Mouse (Mus musculus) lung, postnatal 25 days (tissue): ENCODE results near the gene Gm20388.

ENCODE experiments used
- DNase-seq: peaks from one replicate; pipeline ENCODE4 v3.0.0; 2022; ENCODE audit warnings: low spot score

Gm20388 gene

DNA sequence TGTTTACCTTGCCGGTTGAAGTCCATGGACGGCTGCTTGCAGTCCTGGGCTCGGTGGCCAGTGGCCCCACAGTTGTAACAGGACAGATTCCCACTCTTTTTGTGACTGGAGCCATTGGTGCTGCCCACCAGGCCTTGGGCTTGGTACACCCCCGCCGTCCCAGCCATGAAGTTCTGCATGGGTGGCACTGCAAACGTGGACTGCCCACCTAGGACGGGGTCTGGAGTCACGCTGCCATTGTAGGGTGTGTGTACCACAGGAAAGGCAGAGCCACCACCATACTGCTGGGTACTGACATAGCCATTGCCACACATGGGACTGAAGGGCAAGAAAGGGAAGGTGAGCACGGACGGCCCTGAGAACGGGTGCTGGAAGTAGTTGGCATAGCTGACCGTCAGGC, 1693.2 kb downstream of the Gm20388 start:
- no peak for DNase-seq

DNA sequence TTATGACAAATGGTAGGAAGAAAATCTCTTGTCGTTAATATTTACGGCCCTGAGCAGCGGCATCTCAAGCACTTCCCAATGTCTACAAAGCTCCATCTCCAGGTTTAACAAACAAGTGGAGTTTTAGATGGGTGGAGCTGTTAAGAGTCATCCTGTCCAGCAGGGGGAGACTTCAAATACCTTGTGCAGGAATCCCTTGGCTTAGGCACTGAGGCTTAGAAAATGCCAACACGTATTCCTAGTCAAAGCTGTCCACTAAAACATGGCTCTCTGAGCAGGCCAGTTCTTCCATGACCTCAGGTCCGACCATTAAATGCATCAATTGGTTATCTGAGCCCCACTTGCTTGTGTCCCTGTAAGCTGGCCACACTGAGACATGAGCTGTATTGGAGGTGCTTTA, 1697.0 kb downstream of the Gm20388 start:
- no peak for DNase-seq

DNA sequence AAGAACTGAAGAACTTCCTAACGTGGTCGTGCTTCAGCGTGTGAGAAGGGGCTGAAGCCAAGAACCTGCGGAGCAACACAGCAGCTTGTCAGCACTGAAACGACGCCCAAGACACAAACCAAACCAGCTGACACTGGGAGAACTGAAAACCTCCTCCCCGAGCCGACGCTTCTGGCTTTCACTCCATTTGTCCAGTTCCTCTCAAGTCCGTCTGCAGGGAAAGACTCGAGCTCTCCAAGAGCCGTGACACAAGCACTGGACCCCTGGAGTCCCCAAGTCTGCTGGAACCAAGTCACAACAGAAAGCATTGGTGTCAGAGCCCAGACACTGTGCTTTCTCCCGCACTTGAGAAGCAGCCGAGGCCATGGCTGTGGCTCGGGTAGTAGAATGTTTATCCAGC, 1698.6 kb downstream of the Gm20388 start:
- no peak for DNase-seq

DNA sequence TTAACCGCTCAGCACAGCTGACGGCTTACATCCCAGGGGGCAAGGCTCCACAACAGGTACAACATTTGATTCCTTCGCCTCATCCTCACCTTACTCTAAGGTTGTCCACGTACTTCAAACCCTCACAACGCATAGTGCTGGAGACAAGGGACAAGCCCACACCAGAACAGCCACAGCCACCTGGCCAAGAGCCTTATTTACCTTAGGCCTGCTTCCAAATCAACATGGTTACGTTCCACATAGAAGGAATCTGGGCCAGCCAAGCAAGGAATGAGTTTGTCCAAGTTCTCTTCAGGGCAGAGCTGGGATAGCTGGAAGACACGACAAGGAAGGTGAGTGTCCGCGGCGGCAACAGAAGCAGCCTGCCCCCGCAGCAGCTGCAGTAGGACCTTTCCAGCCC, 1699.3 kb downstream of the Gm20388 start:
- no peak for DNase-seq

DNA sequence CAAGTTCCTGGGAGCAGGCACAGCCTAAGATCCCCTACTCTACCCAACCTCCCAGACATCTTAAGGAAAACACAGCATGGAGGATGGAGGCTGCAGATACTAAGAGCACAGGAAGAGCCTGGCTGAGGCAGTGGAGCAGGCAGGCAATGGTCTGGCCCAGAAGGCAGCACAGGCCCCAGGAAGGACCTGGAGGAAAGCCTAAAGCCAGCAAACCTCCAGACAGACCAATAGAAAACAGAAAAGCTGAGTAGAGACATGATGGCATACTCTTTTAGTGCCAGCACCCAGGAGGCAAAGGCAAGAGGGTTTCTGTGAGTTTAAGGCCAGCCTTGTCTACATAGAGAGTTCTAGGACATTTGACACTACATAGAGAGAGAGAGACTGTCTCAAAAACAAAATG, 1702.8 kb downstream of the Gm20388 start:
- no peak for DNase-seq

DNA sequence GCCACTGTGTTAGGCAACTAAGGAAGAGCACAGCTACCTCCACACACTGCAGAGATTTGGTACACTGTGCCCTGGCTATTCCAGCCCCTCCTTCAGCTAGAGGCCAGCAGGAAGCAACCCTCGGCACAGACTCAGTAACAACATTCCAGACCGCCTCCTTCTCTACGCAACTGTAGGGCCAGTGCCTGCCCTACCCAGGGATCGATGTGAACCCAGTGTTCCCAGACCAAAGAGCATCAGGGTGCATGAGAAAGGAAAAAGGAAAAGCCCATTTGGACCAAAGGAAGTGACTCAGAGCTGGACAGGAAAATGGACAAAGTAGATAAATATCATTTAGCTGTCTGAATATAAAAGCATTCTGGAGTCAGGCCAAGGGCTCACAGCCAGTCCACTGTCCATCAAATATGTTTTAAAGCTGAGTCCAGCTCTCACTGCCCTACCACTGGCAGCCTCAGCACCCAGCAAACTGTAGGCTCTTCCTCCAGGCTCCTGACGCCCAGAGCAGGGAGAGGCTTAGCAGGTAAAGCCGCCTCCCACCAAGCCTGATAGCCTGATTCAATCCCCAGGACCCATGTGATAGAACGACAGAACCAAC, 1708.9 kb downstream of the Gm20388 start:
- peak; percentile 91 for DNase-seq

DNA sequence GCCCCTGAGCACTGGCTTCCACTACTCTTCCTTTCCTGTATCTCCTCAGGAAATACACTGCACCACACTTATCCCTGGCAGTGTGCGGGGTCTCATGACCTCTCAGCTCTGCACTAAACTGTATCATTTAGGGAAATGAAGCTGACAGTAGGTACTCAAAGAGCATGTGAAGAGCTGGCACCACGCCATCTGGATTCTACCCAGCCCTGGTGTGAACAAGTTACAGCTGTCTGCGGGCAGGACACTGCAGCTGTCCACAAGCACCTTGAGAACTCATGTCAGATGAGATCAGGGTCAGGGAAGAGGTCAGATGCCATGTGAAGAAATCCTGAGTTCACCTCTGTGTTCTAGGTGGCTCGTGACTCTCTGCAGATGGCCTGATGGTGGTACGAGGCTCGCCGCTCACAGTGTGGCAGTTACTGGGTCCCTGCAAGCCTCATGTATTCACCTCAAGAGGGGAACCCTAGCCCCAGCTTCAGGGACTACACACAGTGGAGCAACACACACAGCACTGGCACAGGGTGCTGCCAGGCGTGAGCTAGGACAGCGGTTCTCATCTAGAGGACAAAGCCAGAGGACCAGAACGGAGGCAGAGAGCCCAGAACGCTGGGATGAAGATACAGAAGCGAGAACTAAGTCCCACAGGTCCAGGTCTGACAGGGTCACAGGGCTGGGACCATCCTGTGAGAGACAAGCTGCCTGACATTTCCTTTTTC, 1710.3 kb downstream of the Gm20388 start:
- DNase-seq: peak; percentile 61

DNA sequence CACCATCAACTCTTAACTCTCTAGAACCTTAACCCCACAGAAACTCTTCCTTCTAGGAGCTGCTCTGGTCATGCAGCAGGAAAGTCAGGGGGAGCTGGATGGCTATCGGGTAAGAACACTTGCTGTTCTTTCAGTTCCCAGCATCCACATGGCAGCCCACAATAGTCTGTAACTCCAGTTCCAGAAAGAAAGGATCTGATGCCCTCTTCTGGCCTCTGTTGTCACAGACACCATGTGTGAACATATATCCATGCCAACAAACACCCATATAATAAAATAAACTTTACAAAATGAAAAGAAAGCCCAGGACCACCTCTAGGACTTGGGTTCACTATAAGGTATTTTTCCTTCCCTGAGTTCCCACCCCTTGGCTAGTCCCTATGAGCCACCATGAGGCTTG, 1711.2 kb downstream of the Gm20388 start:
- peak; percentile 28 for DNase-seq

DNA sequence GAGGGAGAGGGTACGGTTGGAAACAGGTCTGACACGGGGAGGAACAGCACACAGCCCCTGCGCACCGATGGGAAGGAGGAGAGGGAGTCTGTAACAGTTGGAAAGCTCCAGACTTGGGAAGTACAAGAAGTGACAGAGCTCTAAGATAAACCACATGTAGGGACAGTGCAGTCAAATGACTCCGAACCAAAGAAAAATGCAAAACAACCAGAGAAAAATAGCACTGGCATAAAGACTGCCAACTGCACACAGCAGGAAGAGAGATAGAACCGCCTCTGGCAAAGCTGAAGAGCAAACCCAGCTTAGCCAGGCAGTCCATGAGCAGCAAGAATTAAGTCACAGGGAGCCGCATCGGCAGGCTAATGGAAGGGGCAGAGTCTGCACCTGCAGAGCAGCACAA, 1712.4 kb downstream of the Gm20388 start:
- no peak for DNase-seq

DNA sequence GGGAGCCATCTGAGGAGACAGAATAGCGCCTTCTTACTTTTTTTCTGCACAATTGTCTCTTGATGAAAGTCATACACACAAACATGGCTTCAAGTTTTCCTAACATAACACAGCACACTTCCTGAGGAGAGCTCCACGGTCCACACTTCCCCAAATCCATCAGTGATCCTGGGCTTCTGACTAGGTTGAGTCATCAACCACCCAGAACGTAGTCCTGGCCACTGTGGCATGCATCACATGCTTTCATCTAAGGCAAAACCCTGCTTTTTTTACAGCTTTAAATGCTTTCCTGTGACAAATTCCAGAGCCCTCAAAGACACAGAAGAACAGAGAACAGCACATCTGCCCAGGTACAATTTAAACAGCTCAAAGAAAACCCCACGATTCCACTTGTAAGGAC, 1718.0 kb downstream of the Gm20388 start:
- no peak for DNase-seq

DNA sequence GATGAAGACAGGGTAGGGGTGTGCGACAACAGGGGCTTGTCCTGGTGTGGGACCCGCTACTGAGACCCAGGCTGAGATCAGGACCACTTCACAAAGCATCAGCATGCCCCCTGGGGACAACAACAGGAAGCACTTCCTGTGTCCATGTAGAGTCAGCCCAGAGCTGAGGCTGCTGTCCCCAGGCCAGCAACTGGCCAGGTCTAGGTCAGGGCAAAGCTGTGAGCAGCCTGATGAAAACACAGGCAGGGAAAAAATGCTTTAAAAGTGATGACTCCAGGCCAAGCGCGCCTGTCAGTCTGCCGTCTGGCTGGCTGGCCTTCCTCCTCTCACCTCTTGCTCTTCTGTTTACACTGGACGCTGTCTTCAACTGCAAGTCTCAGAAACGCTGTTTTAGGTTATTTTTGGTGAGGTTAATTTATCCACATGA, 1721.0 kb downstream of the Gm20388 start:
- DNase-seq: peak; percentile 58

DNA sequence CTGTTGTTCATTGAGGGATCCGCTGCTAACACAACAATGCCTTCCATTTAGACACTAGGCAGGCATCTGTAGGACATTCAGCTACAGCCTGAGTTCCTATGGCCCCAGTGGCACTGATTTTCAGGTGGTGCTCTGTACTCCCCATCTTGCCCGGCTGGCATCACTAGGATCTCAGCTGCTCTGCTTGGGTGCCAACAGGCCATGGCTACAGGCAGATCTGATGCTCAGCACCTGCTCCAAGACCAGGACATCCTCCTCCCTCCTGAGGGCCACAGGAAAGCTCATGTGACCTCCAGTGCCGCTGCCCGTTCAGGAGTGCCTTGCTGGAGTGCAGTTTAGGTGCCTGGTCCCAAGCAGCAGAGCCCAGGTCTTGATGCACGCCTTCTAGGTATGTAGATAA, 1721.8 kb downstream of the Gm20388 start:
- DNase-seq: no peak

DNA sequence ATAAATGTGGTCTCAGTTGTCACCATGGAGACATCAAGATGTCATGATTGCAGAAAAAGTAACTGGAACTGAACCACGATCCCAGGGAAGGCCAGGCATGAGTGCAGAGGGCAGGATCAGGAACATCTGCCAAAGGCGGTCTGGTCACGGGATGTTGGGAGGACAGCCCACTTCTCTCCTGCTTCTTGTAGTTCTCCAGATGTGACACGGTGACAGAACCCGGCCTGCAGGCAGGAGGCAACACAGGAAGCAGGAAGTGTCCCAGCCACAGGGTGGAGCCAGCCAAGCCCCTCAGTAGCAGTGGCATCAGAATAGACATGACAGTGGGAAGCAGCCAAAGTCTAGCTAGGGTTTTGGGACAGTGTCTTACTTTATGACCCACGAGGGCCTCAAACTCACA, 1724.9 kb downstream of the Gm20388 start:
- peak; percentile 62 for DNase-seq

DNA sequence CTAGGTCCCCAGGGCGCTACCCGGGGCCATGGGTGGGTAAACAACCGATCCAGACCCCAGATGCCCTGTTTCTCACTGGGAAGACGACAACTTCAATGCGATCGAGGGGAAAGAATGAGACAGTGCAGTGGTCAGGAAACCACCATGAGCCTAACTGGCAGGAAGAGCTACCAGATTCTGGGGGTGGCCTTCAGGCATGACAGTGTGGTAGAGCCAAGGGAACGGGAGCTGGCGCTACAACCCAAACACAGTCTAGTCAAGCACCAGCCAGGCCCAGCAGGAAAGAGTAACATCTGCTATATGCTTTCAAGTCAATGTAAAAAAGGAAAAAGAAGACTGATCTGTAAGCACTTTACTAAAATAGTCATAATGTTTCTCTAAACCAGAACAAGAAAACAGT, 1725.5 kb downstream of the Gm20388 start:
- DNase-seq: no peak

DNA sequence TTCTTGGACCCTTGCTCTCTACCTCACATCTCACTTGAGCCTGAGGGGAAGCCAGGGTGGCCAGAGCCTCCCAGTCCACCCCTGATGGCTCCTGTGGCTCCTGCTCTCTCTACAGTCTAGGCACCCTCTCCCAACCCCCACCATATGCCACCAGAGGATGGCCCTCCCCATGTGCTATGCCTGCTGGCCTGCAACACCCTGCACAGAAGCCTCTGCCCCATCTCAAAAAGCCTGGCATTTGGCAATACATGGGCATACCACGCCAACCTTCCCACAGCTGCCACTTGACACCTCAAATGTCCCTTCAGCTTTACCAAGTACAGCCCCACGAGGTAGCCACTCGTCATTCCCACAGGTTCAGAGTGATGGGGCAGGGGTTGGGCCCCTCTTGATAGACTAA, 1732.2 kb downstream of the Gm20388 start:
- no peak for DNase-seq

DNA sequence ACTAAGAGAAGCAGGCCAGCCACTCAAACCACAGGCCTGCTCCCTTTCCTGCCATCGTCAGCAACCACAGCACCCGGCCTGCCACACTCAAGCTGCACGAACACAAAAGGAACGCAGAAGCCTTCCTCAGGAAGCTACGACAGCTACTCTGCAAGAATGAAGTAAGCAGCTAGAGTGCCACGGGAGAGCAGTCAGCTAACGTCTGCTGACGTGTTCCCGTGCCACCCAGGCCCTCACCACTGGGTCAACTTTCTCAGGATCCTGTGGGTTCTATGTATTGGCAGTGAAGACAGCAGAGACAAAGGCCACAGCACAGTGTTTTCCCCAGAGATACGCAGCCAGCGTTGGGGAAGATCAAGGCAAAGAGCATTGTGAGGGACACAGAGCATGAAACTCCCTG, 1732.7 kb downstream of the Gm20388 start:
- DNase-seq: no peak

DNA sequence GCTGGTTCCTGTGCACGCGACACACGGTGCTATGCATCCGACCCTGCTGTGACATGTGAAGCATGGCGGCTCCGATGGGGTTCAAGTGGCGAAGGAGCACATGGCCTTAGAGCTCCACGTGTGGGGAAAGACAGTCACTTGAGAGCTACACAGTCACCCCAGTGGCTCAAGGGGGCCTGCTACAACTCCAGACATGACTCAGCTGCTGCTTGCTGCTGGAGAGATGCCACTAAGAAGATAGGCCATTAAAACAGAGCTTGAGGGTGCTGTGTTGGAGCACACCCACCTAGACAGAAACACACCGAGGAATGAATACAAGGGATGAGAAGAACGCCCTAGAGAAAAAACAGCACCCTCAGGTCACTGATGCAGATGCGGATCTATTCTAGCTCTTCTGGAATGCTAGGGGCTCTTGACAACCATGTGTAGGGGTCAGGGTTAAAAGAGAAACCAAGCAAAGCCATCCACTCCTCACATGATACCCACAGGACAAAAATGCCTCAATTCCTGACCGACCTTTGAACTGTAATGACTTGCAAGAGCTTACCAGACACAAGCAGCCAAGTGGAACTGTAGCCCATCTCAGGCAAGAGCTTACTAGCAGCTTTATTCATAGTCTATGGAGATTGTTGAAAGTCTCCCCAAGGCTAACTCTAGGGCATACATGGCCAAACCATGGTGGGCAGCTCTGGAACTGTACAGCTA, 1737.0 kb downstream of the Gm20388 start:
- DNase-seq: no peak

DNA sequence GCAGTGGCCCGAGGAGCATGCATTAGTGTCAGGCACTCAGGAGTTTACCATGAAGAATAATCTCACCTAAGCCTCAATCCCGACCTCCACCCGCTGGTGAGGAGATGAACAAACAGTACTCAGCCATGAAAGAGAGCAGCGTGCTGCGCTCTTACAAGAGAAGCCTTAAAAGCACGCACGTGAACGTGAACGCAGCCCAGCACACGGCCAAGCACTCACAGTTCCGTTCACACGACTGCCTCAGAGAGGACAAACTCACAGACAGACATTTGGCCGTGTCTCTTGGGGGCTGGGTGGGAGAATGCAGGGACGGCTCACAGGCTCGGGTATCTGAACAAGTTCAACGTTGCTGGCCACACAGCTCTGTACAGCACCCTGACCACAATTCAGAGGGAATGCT, 1737.8 kb downstream of the Gm20388 start:
- DNase-seq: no peak

DNA sequence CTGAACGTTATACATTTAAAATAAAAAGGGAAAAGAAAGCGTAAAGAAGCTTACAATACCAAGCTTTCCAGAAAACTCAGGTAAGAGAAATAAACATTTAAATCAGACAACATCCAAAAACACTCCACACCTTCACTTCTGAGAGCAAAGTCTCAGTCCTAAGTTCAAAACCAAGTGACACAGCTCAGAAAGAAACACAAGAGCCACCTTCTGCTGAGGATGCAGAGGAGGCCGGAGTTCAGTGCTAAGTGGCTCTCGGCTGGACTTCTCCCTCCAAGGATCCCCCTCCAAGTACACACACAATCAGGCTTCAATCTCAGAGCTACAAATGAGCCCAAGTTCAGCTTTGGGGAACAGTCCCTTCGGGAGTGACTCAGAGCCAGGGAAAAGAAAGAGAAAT, 1738.8 kb downstream of the Gm20388 start:
- no peak for DNase-seq

DNA sequence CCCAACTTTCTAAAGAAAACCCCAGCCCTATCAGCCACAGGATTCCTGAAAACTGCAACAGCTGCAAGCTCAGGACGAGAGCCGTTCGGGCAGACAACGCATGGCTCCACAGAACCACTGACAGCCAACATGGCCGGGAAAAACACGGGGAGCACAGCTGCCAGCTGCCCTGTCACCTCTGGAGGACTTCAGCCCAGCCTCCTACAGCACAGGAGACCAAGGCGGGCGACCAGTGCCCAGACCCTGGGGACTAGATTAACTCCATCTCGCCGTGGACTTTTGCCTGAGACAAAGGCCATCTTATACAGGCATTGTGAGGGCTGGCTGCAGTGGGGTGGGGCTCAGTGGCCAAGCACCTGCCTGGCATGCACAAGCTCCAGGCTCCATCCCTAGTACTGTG, 1739.3 kb downstream of the Gm20388 start:
- DNase-seq: no peak

DNA sequence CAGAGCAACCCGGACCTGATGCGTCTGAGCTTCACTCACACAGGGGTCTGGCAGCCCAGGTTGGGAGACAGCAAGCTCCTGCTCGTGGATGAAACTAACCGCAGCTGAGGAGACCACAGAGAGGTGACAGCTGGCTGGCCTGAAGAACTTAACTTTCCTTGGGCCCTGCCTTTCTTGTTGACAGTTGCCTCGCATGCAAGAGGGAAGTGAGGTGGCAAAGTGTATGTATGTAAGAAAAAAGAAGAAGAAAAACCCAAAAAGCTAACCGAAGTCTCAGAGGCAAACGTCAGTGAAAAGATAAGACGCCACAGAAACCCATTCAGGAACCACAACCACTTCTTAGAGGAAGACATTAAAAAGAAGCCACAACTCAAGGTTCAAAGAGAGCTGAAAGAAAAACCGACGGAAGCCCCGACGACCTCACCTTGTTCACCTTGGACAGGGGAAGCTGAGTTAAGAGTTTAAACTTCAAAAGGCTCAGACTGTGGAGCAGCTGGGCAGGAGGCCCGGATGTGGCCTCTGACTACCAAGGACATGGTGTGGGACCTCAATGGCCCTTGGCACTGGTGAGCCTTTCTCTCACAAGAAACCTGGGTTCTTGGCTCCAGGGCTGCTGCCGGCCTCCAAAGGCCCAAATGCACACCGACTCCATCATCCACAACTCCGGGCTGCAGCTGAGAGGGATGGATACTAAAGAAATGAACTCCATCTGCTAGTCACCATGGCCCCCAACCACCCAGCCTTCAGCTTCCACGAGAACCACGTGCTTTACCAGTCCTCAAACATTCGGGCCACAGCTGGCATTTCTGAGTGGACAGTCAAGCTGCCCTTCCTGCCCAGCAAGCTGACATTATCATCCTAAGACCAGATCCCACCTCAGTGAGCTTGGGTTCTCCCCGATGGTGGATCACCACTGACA, 1740.0 kb downstream of the Gm20388 start:
- DNase-seq: no peak

DNA sequence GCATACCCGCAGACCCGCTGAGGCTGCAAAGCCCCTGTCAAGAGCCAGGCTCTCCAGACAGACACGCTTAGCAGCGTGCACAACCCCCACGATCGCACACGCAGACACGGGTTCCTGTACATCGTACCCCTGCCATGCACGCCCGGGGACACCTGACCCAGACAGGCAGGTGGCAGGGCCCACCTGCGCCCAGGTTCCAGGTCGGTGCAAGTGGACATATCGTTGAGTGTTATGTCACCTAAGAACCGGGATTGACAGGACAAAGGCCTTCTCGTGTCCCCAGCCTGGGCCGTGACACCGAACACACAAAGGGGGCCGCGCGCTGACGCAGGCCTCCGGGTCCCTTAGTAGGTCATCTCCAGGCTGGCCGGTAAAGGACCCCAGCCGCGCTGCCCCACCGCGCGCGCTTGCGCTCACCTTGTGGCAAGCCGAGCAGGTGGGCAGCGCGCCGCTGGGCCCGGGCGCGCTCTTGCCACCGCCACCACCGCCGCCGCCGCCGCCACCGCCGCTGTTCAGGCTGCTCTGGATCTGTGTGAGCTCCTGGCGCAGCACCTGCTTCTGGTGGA, 1740.8 kb downstream of the Gm20388 start:
- DNase-seq: no peak
